Mouse (Mus musculus) neural tube, embryonic 13.5 days (tissue): ENCODE data around the gene Lrfn4. TPM values are rescaled to one million over a fixed set of nuclear protein-coding genes. Genes with fewer than 3 reads are reported as not detected.
"Not testable (repeated sequence)": the region's sequence is repeated elsewhere in the genome, so short reads cannot be mapped to it uniquely, and the experiment has no call there.

ENCODE experiments used
- ATAC-seq: fragments of 200-750 bp; cut with Nextera tagmentation; 2 replicates; pipeline ENCODE4 v1.8.0; 2017; ENCODE audit warnings: low read depth, mild to moderate bottlenecking, moderate TSS enrichment, moderate library complexity
- H3K27ac ChIP-seq: fragments of 300-500 bp; sonication (generic); replicated peaks from 2 replicates; pipeline ENCODE4 v1.5.1; 2015; ENCODE audit warnings: moderate library complexity, mild to moderate bottlenecking, inconsistent platforms
- H3K27me3 ChIP-seq: fragments of 300-500 bp; sonication (generic); 2 replicates; pipeline ENCODE4 v1.6.1; 2015; ENCODE audit warnings: mild to moderate bottlenecking, inconsistent platforms
- H3K36me3 ChIP-seq: fragments of 300-500 bp; sonication (generic); 2 replicates; pipeline ENCODE4 v1.6.1; 2015; ENCODE audit warnings: mild to moderate bottlenecking, inconsistent platforms
- H3K4me1 ChIP-seq: fragments of 300-500 bp; sonication (generic); replicated peaks from 2 replicates; pipeline ENCODE4 v1.6.1; 2015; ENCODE audit warnings: inconsistent platforms
- H3K4me2 ChIP-seq: fragments of 300-500 bp; sonication (generic); 2 replicates; pipeline ENCODE4 v1.6.1; 2015; ENCODE audit warnings: inconsistent platforms, mild to moderate bottlenecking, moderate library complexity
- H3K4me3 ChIP-seq: fragments of 300-500 bp; sonication (generic); 2 replicates; pipeline ENCODE4 v1.5.1; 2015; ENCODE audit warnings: mild to moderate bottlenecking, inconsistent platforms
- H3K9ac ChIP-seq: fragments of 300-500 bp; sonication (generic); 2 replicates; pipeline ENCODE4 v1.6.1; 2015; ENCODE audit warnings: moderate library complexity, mild to moderate bottlenecking, inconsistent platforms
- H3K9me3 ChIP-seq: fragments of 300-500 bp; sonication (generic); 2 replicates; pipeline ENCODE4 v1.6.1; 2016; ENCODE audit warnings: inconsistent platforms
- WGBS: fragments of 180-500 bp; shearing (Covaris S2); methylation state at CpG from one replicate; pipeline ENCODE4 v1.1.7; 2015; 5-methylcytosine and 5-hydroxymethylcytosine counted together
- polyA plus RNA-seq: library from polyadenylated mRNA; unstranded; fragments of >200 nt; fragmentation: Nextera tagmentation; extraction: Ambion mirVana; gene quantifications from 2 replicates; pipeline ENCODE4 v1.2.1, GENCODE M21; 2015

Lrfn4 gene
- polyA plus RNA-seq, 1 experiment from 2014 or later = 10.5 TPM

- H3K9ac ChIP-seq = no peak overlapping the region
- H3K36me3 ChIP-seq = 0 out of 2 replicates have a peak, but pooled peaks cover 3% of the 10 kb centered on the region
- no peak overlapping the region for H3K4me3 ChIP-seq
- no peak overlapping the region for H3K27ac ChIP-seq
- no peaks in the 10 kb centered on the region for H3K9me3 ChIP-seq
- no peaks in the 10 kb centered on the region for H3K27me3 ChIP-seq
- WGBS = 92% methylated on average over 4 of the region's 4 CpGs
- peaks cover 4% of the 10 kb centered on the region; the same call in 1 of the 2 replicates for H3K4me1 ChIP-seq
- ATAC-seq = no peak
- H3K4me2 ChIP-seq = no peak overlapping the region
These were observed 9.8 kb downstream of the Lrfn4 start for GRCm38 (mm10) chr19:4605654-4606053.

DNA sequence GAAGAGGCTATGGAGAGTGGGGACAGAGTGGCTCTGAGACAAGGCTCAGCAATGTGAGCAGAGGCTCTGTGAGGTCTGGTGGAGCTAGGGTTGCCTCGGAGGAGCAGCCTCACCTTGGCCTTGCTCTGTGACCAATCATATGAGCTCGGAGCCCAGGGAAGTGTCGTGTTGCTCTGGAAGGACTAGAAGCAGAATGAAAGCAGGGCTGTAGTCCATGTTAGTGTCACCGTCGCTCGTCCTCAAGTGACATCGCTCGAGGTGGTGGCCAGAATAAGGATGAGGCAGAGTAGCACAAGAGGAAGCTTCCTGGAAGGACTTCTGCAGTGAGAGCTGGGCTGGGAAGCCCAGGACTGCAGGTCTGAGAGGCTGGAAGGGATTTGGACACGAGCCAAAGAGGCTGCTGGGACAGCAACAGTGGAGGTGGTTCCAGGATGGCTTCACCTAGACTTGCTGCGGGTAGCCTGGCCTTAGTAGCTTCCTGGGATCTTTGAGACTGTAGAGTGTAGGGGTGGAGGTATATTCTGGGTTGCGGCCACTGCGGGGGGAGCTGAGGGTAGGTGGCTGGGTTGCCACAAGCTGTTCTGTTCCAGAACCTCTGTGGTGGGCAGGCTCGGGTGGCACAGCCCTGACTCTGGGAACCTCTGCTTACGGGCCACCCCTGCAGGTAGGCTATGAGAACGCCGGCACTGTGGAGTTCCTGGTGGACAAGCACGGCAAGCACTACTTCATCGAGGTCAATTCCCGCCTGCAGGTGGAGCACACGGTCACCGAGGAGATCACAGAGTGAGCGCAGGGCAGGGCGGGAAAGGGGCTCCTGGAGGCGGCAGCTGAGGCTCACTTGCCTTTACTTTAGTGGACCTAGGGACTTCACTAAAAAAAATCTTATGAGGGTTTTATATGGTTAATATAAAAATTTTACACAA is 11.4 kb downstream of the Lrfn4 start:
- no peak for ATAC-seq
- WGBS = 41% methylated on average over 24 of the region's 24 CpGs
- H3K4me2 ChIP-seq = no peak overlapping the region

GRCm38 (mm10) chr19:4602459-4602858 is 13.0 kb downstream of the Lrfn4 start:
- no peak overlapping the region for H3K4me3 ChIP-seq
- no peaks in the 10 kb centered on the region for H3K9me3 ChIP-seq
- H3K36me3 ChIP-seq = no peaks in the 10 kb centered on the region
- H3K4me2 ChIP-seq = no peak overlapping the region
- no peak overlapping the region for H3K9ac ChIP-seq
- no peak for ATAC-seq
- no peak overlapping the region for H3K27ac ChIP-seq
- 87% methylated on average over 20 of the region's 20 CpGs for WGBS
- H3K4me1 ChIP-seq = peaks cover 4% of the 10 kb centered on the region; the same call in 1 of the 2 replicates
- H3K27me3 ChIP-seq = no peaks in the 10 kb centered on the region

More for the DNA sequence above, 11.4 kb downstream of the Lrfn4 start:
- Histone ChIP-seq H3K4me1 (peaks cover 4% of the 10 kb centered on the region; the same call in 1 of the 2 replicates), H3K27me3 (no peaks in the 10 kb centered on the region), H3K9me3 (no peaks in the 10 kb centered on the region), H3K36me3 (no peaks in the 10 kb centered on the region), H3K4me3 (no peak overlapping the region), H3K9ac (no peak overlapping the region), H3K27ac (no peak overlapping the region)

- Histone ChIP-seq H3K4me2 (no peak overlapping the region), H3K27me3 (no peaks in the 10 kb centered on the region), H3K9me3 (no peaks in the 10 kb centered on the region), H3K36me3 (no peaks in the 10 kb centered on the region), H3K4me1 (no peaks in the 10 kb centered on the region), H3K27ac (no peak overlapping the region), H3K4me3 (no peak overlapping the region), H3K9ac (no peak overlapping the region)
- ATAC-seq = no peak
- 82% methylated on average over 2 of the region's 2 CpGs for WGBS
These were observed 19.4 kb downstream of the Lrfn4 start for GRCm38 (mm10) chr19:4596071-4596470.

GRCm38 (mm10) chr19:4593792-4594522 is 21.5 kb downstream of the Lrfn4 start:
- Histone ChIP-seq H3K4me2 (no peak overlapping the region), H3K4me3 (no peak overlapping the region), H3K27me3 (no peaks in the 10 kb centered on the region), H3K9me3 (no peaks in the 10 kb centered on the region), H3K27ac (no peak overlapping the region), H3K9ac (no peak overlapping the region), H3K36me3 (no peaks in the 10 kb centered on the region), H3K4me1 (no peaks in the 10 kb centered on the region)
- 50% methylated on average over 7 of the region's 7 CpGs for WGBS
- ATAC-seq = no peak

GRCm38 (mm10) chr19:4590025-4590424 is 25.4 kb downstream of the Lrfn4 start:
- Histone ChIP-seq H3K9me3 (no peaks in the 10 kb centered on the region), H3K4me2 (no peak overlapping the region), H3K36me3 (no peaks in the 10 kb centered on the region), H3K27ac (no peak overlapping the region), H3K4me1 (no peaks in the 10 kb centered on the region), H3K4me3 (no peak overlapping the region), H3K27me3 (no peaks in the 10 kb centered on the region), H3K9ac (no peak overlapping the region)
- ATAC-seq = no peak
- WGBS = 91% methylated on average over 3 of the region's 3 CpGs

- no peak overlapping the region for H3K4me3 ChIP-seq
- no peaks in the 10 kb centered on the region for H3K36me3 ChIP-seq
- H3K9me3 ChIP-seq = no peaks in the 10 kb centered on the region
- WGBS = 73% methylated on average over 1 of the region's 1 CpGs
- H3K4me2 ChIP-seq = no peak overlapping the region
- no peak for ATAC-seq
- no peak overlapping the region for H3K9ac ChIP-seq
- H3K27me3 ChIP-seq = no peaks in the 10 kb centered on the region
- no peaks in the 10 kb centered on the region for H3K4me1 ChIP-seq
- no peak overlapping the region for H3K27ac ChIP-seq
These were observed 26.4 kb downstream of the Lrfn4 start for GRCm38 (mm10) chr19:4589081-4589480.

GRCm38 (mm10) chr19:4588430-4588829 is 27.0 kb downstream of the Lrfn4 start:
- ATAC-seq = no peak
- H3K9me3 ChIP-seq = no peaks in the 10 kb centered on the region
- no peaks in the 10 kb centered on the region for H3K27me3 ChIP-seq
- no peak overlapping the region for H3K27ac ChIP-seq
- no peaks in the 10 kb centered on the region for H3K4me1 ChIP-seq
- H3K9ac ChIP-seq = no peak overlapping the region
- 73% methylated on average over 3 of the region's 3 CpGs for WGBS
- H3K4me2 ChIP-seq = no peak overlapping the region
- H3K4me3 ChIP-seq = no peak overlapping the region
- no peaks in the 10 kb centered on the region for H3K36me3 ChIP-seq

DNA sequence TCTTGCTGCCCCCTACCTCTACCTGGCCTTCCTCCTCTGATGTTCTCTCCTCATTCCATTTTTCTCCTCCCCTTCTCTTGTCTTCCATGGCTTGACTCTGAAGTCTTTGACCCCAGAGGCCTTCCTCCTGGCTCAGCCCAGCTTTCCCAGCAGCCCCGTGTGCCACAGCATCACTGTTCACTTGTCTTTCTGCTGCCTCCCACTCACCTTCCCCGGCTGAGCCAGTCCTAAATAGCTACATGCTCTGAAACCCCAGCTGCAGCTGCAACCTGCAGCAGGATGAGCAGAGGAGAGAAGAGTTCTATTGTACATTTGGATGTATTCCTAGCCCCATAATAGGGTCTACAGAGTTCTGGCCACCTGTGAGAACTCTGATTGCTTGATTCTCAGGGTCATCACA is 28.0 kb downstream of the Lrfn4 start:
- Histone ChIP-seq H3K36me3 (no peaks in the 10 kb centered on the region), H3K4me1 (no peaks in the 10 kb centered on the region), H3K4me2 (no peak overlapping the region), H3K9ac (no peak overlapping the region), H3K9me3 (no peaks in the 10 kb centered on the region), H3K4me3 (no peak overlapping the region), H3K27me3 (no peaks in the 10 kb centered on the region), H3K27ac (no peak overlapping the region)
- 62% methylated on average over 2 of the region's 2 CpGs for WGBS
- no peak for ATAC-seq

GRCm38 (mm10) chr19:4586783-4587182 is 28.7 kb downstream of the Lrfn4 start:
- H3K9me3 ChIP-seq, H3K4me3 ChIP-seq, ATAC-seq, H3K4me1 ChIP-seq, H3K27me3 ChIP-seq, H3K36me3 ChIP-seq, H3K27ac ChIP-seq, H3K9ac ChIP-seq, H3K4me2 ChIP-seq: not testable (repeated sequence)

DNA sequence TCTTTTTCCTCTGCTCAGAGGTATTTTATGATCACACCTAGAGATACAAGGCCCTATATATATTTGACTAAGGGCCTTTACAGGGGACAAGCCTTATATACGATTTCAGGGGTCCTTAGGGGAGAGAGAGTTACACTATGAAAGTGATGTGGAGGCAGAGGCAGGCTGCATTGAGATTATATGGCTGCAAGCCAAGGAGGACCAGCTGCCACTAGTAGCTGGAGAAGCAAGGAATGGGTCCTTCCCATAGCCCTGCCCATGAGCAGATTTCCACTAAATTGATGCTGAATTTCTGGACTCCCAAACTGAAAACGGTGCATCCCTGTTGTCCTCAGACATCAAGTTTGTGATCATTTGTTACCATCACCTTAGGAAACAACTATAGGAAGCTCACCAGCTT is 31.6 kb downstream of the Lrfn4 start:
- no peaks in the 10 kb centered on the region for H3K36me3 ChIP-seq
- ATAC-seq = no peak
- no peak overlapping the region for H3K27ac ChIP-seq
- 81% methylated on average over 2 of the region's 2 CpGs for WGBS
- H3K27me3 ChIP-seq = no peaks in the 10 kb centered on the region
- H3K9ac ChIP-seq = no peak overlapping the region
- no peak overlapping the region for H3K4me3 ChIP-seq
- no peak overlapping the region for H3K4me2 ChIP-seq
- H3K4me1 ChIP-seq = no peaks in the 10 kb centered on the region
- H3K9me3 ChIP-seq = no peaks in the 10 kb centered on the region

GRCm38 (mm10) chr19:4579296-4579695 is 36.2 kb downstream of the Lrfn4 start:
- Histone ChIP-seq H3K4me2 (no peak overlapping the region), H3K9ac (no peak overlapping the region), H3K27me3 (no peaks in the 10 kb centered on the region), H3K4me3 (no peak overlapping the region), H3K4me1 (no peaks in the 10 kb centered on the region), H3K36me3 (no peaks in the 10 kb centered on the region), H3K9me3 (no peaks in the 10 kb centered on the region), H3K27ac (no peak overlapping the region)
- WGBS = 89% methylated on average over 5 of the region's 5 CpGs
- no peak for ATAC-seq
